Comparison of ENCODE assay signal across 8 mouse cellular contexts in genomic region chr10:78159906-78160305, GRCm38 (mm10). TPM values are rescaled to one million over a fixed set of nuclear protein-coding genes. Genes with fewer than 3 reads are reported as not detected.
DNase-seq lines count a peak whose midpoint lies in the region; ATAC-seq lines count a peak whose summit lies in the region.

No protein-coding gene starts in this region.

- ATAC-seq in erythroid progenitor cell, adult 5-6 weeks (replicated peaks; ENCODE audit: low FRiP score, poor library complexity, severe bottlenecking): peak; percentile 82
- peak; percentile 64 for ATAC-seq in heart, embryonic 14.5 days (ENCODE audit: insufficient number of reproducible peaks, insufficient read depth, low FRiP score, low read depth)
- peak; percentile 56 for ATAC-seq in liver, embryonic 13.5 days (ENCODE audit: low read depth)
- ATAC-seq in stomach, embryonic 14.5 days (ENCODE audit: insufficient number of reproducible peaks, insufficient read depth, low FRiP score, low read depth): peak; percentile 76

- no peak overlapping the region for H3K27ac ChIP-seq in heart, embryonic 14.5 days (replicated peaks in 1 of 2; ENCODE audit: control insufficient read depth in 1 of 2, insufficient read depth in 1 of 2, low read depth in 2 of 2, low read length in 2 of 2)
- H3K27ac ChIP-seq in liver, embryonic 13.5 days: no peak overlapping the region
- H3K27ac ChIP-seq in stomach, embryonic 14.5 days (ENCODE audit: low read length): peak overlapping the region; percentile 29; the same call in 1 of the 2 replicates

- 3% methylated on average over 7 of the region's 7 CpGs for WGBS in heart, embryonic 14.5 days
- WGBS in liver, embryonic 13.5 days (ENCODE audit: insufficient replicate concordance): 3% methylated on average over 7 of the region's 7 CpGs
- WGBS in stomach, embryonic 14.5 days: 5% methylated on average over 7 of the region's 7 CpGs

- DNase-seq in CD4-positive helper T cell, adult 2 months (ENCODE audit: low read depth, low spot score): peak; percentile 82
- peak; percentile 30 for DNase-seq in brain, embryonic 18.5 days (ENCODE audit: low read depth, low spot score)
- peak; percentile 93 for DNase-seq in kidney, postnatal 10 days
- DNase-seq in liver, embryonic 13.5 days: peak; percentile 62
- peak; percentile 78 to 83 for DNase-seq in natural killer cell, adult 2 months (ENCODE audit: low spot score in 2 of 2)

- H3K4me3 ChIP-seq in heart, embryonic 14.5 days (ENCODE audit: control insufficient read depth in 1 of 2, insufficient read depth in 1 of 2, low read depth in 1 of 2, low read length in 2 of 2): no peak overlapping the region
- no peak overlapping the region for H3K4me3 ChIP-seq in liver, embryonic 13.5 days (replicated peaks)
- no peak overlapping the region for H3K4me3 ChIP-seq in stomach, embryonic 14.5 days (ENCODE audit: low read depth, low read length)

- H3K9me3 ChIP-seq in heart, embryonic 14.5 days (ENCODE audit: control insufficient read depth, low read length): no peaks in the 10 kb centered on the region
- H3K9me3 ChIP-seq in liver, embryonic 13.5 days (replicated peaks): no peaks in the 10 kb centered on the region
- no peaks in the 10 kb centered on the region for H3K9me3 ChIP-seq in stomach, embryonic 14.5 days (ENCODE audit: control insufficient read depth, low read depth, low read length)

- H3K36me3 ChIP-seq in heart, embryonic 14.5 days (ENCODE audit: control insufficient read depth, insufficient read depth, low read length): peaks cover 38% of the 10 kb centered on the region
- H3K36me3 ChIP-seq in liver, embryonic 13.5 days: peaks cover 30% of the 10 kb centered on the region
- peaks cover 28% of the 10 kb centered on the region for H3K36me3 ChIP-seq in stomach, embryonic 14.5 days (ENCODE audit: control insufficient read depth, insufficient read depth, low read length)

- no peaks in the 10 kb centered on the region for H3K27me3 ChIP-seq in heart, embryonic 14.5 days (ENCODE audit: control insufficient read depth, insufficient read depth, low read length)
- no peaks in the 10 kb centered on the region for H3K27me3 ChIP-seq in liver, embryonic 13.5 days
- no peaks in the 10 kb centered on the region for H3K27me3 ChIP-seq in stomach, embryonic 14.5 days (ENCODE audit: control insufficient read depth, insufficient read depth, low read length)

- peak overlapping the region; percentile 38; the same call in 1 of the 2 replicates for H3K9ac ChIP-seq in heart, embryonic 14.5 days (ENCODE audit: low read length)
- H3K9ac ChIP-seq in liver, embryonic 13.5 days: peak overlapping the region; percentile 41
- no peak overlapping the region for H3K9ac ChIP-seq in stomach, embryonic 14.5 days (replicated peaks; ENCODE audit: low read depth, low read length)

- peaks cover 3 to 8% of the 10 kb centered on the region in 2 experiments for H3K4me1 ChIP-seq in heart, embryonic 14.5 days (ENCODE audit: control insufficient read depth in 2 of 2, insufficient read depth in 2 of 2, low read length in 2 of 2)
- peaks cover 12% of the 10 kb centered on the region for H3K4me1 ChIP-seq in liver, embryonic 13.5 days (replicated peaks)
- H3K4me1 ChIP-seq in stomach, embryonic 14.5 days (ENCODE audit: control insufficient read depth, insufficient read depth, low read length): peaks cover 3% of the 10 kb centered on the region; the same call in 1 of the 2 replicates

- H3K4me2 ChIP-seq in heart, embryonic 14.5 days (ENCODE audit: low read length): peak overlapping the region; percentile 57
- H3K4me2 ChIP-seq in liver, embryonic 13.5 days: peak overlapping the region; percentile 57
- H3K4me2 ChIP-seq in stomach, embryonic 14.5 days (replicated peaks; ENCODE audit: low read depth, low read length): peak overlapping the region; percentile 35; the same call in 1 of the 2 replicates

RNA-seq across cellular contexts. Expression of gene D10Jhu81e, which starts 9.7 kb away (rescaled TPM):
- total RNA-seq in erythroid progenitor cell, adult 5-6 weeks (2015; ENCODE audit: low replicate concordance): 14.4 and 36.9 TPM in 2 replicates
- 14.1 and 23.9 TPM in 2 replicates for total RNA-seq in erythroid progenitor cell, adult 5-6 weeks (2017; ENCODE audit: low replicate concordance)
- 24.2 and 36.2 TPM in 2 replicates for polyA plus RNA-seq in heart, embryonic 14.5 days (2014; fragmentation: Nextera tagmentation; extraction: Ambion mirVana)
- polyA plus RNA-seq in liver, embryonic 13.5 days (2015; fragmentation: Nextera tagmentation; extraction: Ambion mirVana): 17.5 and 18.6 TPM in 2 replicates
- polyA plus RNA-seq in stomach, embryonic 14.5 days (2014; fragmentation: Nextera tagmentation; extraction: Ambion mirVana): 18.2 and 20.5 TPM in 2 replicates

RNA-seq across cellular contexts. Expression of gene Pwp2, which starts 25.0 kb away (rescaled TPM):
- 2.5 and 2.9 TPM in 2 replicates for total RNA-seq in erythroid progenitor cell, adult 5-6 weeks (2015; ENCODE audit: low replicate concordance)
- total RNA-seq in erythroid progenitor cell, adult 5-6 weeks (2017; ENCODE audit: low replicate concordance): 7.8 and 10.1 TPM in 2 replicates
- polyA plus RNA-seq in heart, embryonic 14.5 days (2014; fragmentation: Nextera tagmentation; extraction: Ambion mirVana): 8.4 and 8.6 TPM in 2 replicates
- polyA plus RNA-seq in liver, embryonic 13.5 days (2015; fragmentation: Nextera tagmentation; extraction: Ambion mirVana): 16.6 and 18.9 TPM in 2 replicates
- polyA plus RNA-seq in stomach, embryonic 14.5 days (2014; fragmentation: Nextera tagmentation; extraction: Ambion mirVana): 14.0 and 14.1 TPM in 2 replicates

Comparison
In these comparisons a context has a peak if more than half of its experiments do, and no peak if none do; other contexts are left out.
1. DNase-seq: peak in every context shown above with its lines; median percentile 93 in kidney, postnatal 10 days; 82 in CD4-positive helper T cell, adult 2 months; 80 in natural killer cell, adult 2 months; 62 in liver, embryonic 13.5 days; 30 in brain, embryonic 18.5 days.